Mouse (Mus musculus) embryonic stem cell, embryonic (primary cell): Measurements from ENCODE around the gene Hist1h3d.
"Not testable (repeated sequence)": the region's sequence is repeated elsewhere in the genome, so short reads cannot be mapped to it uniquely, and the experiment has no call there.

Experiments used
- CTCF ChIA-PET, 4 experiments: fragments of 300-600 bp in 2 of 4; fragments of 350-600 bp in 2 of 4; sonication (Branson Sonifier 250); formaldehyde crosslinking; loops; one replicate each; lab custom pipeline; 2022; ENCODE audit warnings: inconsistent platforms in 2 of 4; lab: Charles Lee
- POLR2A ChIA-PET, 4 experiments: fragments of 300-600 bp in 2 of 4; fragments of 350-600 bp in 2 of 4; sonication (Branson Sonifier 250); formaldehyde crosslinking; loops; one replicate each; lab custom pipeline; 2022; ENCODE audit warnings: antibody characterized with exemption in 4 of 4, inconsistent platforms in 1 of 4; lab: Charles Lee

Hist1h3d gene

GRCm38 (mm10) chr13:23551931-23552914 lies 23.3 kb upstream of the Hist1h3d start:
- ChIA-PET POLR2A (interaction anchor here (0.5 to 11.8 kb wide), 61 partner anchors 9 to 1515 kb away, joined by 3 to 692 read pairs (median 9); partner anchors contain the start of genes Hist1h2af (in 4 of the 4), Hist1h2bf (in 4 of the 4), Hist1h2ac (in 3 of the 4) and Hist1h2ad (in 3 of the 4)), CTCF (interaction anchor here in 1 of 4 experiments (1.2 kb wide), 1 partner anchor 145 kb away, joined by 3 read pairs; no protein-coding TSS in a partner anchor)

DNA sequence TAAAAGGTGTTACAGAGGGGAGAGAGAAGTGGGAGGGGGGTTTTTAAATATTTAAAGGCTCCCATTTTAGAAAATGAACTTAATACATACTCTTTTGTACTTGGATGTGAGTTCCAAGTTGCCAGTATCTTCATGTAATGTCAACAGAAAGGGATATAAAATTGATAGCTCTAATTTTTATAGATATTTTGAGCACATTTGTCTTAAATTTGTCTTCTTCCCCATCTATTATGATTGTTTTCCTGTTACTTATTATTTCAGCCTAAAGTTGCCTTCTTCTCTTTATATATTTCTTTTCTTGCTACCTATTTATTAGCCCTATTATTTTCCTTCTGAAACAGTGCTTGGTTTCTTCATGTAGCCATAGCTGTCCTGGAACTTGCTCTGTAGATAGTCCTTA lies 22.6 kb upstream of the Hist1h3d start, which contains the start of gene Hist1h1d:
Gene Hist1h1d (plus strand): TSS at position 301 of the 400 bp plus-strand sequence.
- POLR2A ChIA-PET = interaction anchor here in 3 of 4 experiments (1.0 to 11.8 kb wide), 21 partner anchors 11 to 1518 kb away, joined by 3 to 692 read pairs (median 88); partner anchors contain the start of genes Hist1h2ae (in 3 of the 3), Hist1h2bf (in 3 of the 3), Hist1h2bg (in 3 of the 3) and Hist1h2ad (in 2 of the 3)

GRCm38 (mm10) chr13:23554393-23554792 lies 21.2 kb upstream of the Hist1h3d start:
- ChIA-PET POLR2A (interaction anchor here (0.6 to 11.8 kb wide), 117 partner anchors 8 to 1834 kb away, joined by 3 to 692 read pairs (median 10); partner anchors contain the start of genes Hist1h2ae (in 4 of the 4), Hist1h2af (in 4 of the 4), Hist1h2bg (in 4 of the 4) and Hist1h2bh (in 4 of the 4)), CTCF (interaction anchor here in 1 of 4 experiments (0.7 to 2.6 kb wide), 2 partner anchors 130 to 153 kb away, joined by 3 to 10 read pairs; partner anchors contain the start of gene Abt1)

More for the DNA sequence above, 22.6 kb upstream of the Hist1h3d start, which contains the start of gene Hist1h1d:
- CTCF ChIA-PET = no interaction called here

DNA sequence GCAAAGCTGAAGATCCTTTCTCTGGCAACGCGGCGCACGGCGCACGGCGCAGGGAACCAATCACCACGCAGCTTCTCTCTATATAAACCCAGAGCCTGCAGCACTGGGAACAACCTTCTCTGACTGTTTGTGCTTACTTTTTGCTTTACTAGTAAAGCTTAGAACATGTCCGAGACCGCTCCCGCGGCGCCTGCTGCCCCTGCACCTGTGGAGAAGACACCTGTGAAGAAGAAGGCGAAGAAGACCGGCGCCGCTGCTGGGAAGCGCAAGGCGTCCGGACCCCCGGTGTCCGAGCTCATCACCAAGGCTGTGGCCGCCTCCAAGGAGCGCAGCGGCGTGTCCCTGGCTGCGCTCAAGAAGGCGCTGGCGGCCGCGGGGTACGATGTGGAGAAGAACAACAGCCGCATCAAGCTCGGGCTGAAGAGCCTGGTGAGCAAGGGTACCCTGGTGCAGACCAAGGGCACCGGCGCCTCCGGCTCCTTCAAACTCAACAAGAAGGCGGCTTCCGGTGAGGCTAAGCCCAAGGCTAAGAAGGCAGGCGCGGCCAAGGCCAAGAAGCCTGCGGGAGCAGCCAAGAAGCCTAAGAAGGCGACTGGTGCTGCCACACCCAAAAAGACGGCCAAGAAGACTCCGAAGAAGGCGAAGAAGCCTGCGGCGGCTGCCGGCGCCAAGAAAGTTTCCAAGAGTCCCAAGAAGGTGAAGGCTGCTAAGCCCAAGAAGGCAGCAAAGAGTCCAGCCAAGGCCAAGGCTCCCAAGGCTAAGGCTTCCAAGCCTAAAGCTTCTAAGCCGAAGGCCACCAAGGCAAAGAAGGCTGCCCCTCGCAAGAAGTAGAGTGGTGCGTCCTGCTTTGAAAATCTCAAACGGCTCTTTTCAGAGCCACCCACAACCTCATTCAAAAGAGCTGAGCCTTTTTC lies 20.4 kb upstream of the Hist1h3d start:
- POLR2A ChIA-PET = interaction anchor here (0.6 to 11.8 kb wide), 179 partner anchors 9 to 1835 kb away, joined by 3 to 692 read pairs (median 5); partner anchors contain the start of genes Hist1h1a (in 4 of the 4), Hist1h1e (in 4 of the 4), Hist1h2ae (in 4 of the 4) and Hist1h2af (in 4 of the 4)
- CTCF ChIA-PET = interaction anchor here in 1 of 4 experiments (0.7 to 2.6 kb wide), 3 partner anchors 43 to 154 kb away, joined by 3 to 10 read pairs (median 5); partner anchors contain the start of gene Abt1

- ChIA-PET POLR2A (interaction anchor here (0.5 to 11.8 kb wide), 142 partner anchors 8 to 1835 kb away, joined by 3 to 692 read pairs (median 6); partner anchors contain the start of genes Hist1h1a (in 4 of the 4), Hist1h1e (in 4 of the 4), Hist1h2ae (in 4 of the 4) and Hist1h2bg (in 4 of the 4)), CTCF (interaction anchor here in 1 of 4 experiments (1.0 to 2.6 kb wide), 2 partner anchors 42 to 131 kb away, joined by 5 to 10 read pairs; partner anchors contain the start of gene Abt1)
Observed at GRCm38 (mm10) chr13:23555839-23556416, 19.6 kb upstream of the Hist1h3d start.

DNA sequence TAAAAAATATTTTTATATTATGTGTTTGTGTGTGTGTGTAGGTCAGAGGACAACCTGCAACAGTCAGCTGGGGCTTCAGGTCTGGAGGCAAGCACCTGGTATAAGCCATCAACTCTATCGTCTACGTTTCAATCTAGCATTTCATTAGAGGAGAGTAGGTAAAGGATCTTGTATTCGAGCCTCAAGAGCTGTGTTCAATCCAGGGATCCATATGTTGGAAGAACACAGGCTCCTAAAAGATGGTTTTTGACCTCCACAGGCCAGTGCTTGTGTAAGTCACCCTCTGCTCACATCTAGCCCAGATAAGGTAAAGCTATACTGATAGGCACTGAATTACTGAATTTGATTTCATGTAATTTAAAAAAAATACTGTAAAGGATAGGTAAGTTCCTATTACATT lies 18.7 kb upstream of the Hist1h3d start:
- ChIA-PET CTCF (interaction anchor here in 1 of 4 experiments (1.1 kb wide), 1 partner anchor 16 kb away, joined by 3 read pairs; no protein-coding TSS in a partner anchor), POLR2A (interaction anchor here (0.5 to 11.8 kb wide), 58 partner anchors 7 to 1803 kb away, joined by 3 to 692 read pairs (median 20); partner anchors contain the start of genes Hist1h2ae (in 4 of the 4), Hist1h2bg (in 4 of the 4), Hist1h1c (in 3 of the 4) and Hist1h2ac (in 3 of the 4))

DNA sequence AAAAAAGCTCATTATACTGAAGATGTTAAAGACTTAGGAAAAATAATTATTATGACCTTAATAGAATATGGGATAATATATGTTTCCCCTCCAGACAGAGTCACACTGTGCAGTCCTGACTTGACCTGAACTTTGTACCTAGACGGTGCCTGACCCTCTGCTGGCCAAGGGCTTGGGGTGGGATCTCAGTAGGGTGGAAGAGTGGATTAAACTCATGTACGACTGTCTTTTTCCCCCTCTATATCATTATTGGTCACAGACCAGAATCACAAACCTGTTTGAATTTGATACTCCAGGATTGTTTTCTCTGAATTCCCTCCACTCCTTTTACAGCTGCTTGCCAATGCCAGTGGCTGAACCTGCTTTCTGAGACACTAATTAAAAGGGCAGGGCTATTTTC lies 14.9 kb upstream of the Hist1h3d start:
- ChIA-PET POLR2A (interaction anchor here (0.6 to 9.9 kb wide), 30 partner anchors 8 to 254 kb away, joined by 3 to 217 read pairs (median 7); partner anchors contain the start of genes Hist1h2ae (in 4 of the 4), Hist1h2bg (in 4 of the 4), Hist1h4f (in 4 of the 4) and Hist1h2ad (in 2 of the 4)), CTCF (interaction anchor here in 1 of 4 experiments (0.6 kb wide), 1 partner anchor 813 kb away, joined by 3 read pairs; no protein-coding TSS in a partner anchor)

- CTCF ChIA-PET = not testable (repeated sequence)
- POLR2A ChIA-PET = interaction anchor here (0.6 to 9.9 kb wide), 39 partner anchors 9 to 1883 kb away, joined by 3 to 217 read pairs (median 7); partner anchors contain the start of genes Hist1h2ae (in 4 of the 4), Hist1h2bg (in 4 of the 4), Hist1h4d (in 3 of the 4) and Hist1h4f (in 3 of the 4)
Observed at GRCm38 (mm10) chr13:23561531-23561882, 14.1 kb upstream of the Hist1h3d start.

DNA sequence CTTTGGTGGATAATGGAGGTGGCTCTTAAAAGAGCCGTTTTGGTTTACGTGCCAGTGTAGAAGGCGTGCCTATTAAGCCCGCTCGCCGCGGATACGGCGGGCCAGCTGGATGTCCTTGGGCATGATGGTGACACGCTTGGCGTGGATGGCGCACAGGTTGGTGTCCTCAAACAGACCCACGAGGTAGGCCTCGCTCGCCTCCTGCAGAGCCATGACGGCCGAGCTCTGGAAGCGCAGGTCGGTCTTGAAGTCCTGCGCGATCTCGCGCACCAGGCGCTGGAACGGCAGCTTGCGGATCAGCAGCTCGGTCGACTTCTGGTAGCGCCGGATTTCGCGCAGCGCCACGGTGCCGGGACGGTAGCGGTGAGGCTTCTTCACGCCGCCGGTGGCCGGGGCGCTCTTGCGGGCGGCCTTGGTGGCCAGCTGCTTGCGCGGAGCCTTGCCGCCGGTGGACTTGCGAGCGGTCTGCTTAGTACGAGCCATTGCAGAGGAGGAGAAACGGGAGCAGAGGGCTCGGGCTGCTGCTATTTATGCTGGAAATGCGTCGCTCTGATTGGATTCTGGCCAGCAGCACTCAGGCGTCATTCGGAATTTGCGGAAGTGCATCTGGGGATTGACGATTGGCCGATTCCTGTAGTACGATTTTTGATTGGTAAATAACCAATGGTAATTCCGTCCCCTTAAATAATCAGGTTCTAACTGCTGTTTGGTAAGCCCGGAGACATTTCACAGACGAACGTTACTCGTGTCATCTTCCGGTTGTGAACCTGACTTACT lies 13.5 kb upstream of the Hist1h3d start, which contains the start of gene Hist1h3e:
Gene Hist1h3e (minus strand): TSS at position 487 of the 777 bp plus-strand sequence.
- ChIA-PET POLR2A (interaction anchor here (0.6 to 9.9 kb wide), 41 partner anchors 9 to 1527 kb away, joined by 3 to 217 read pairs (median 7); partner anchors contain the start of genes Hist1h2ae (in 4 of the 4), Hist1h2bg (in 4 of the 4), Hist1h2bc (in 3 of the 4) and Hist1h4d (in 3 of the 4)), CTCF (interaction anchor here in 1 of 4 experiments (0.7 kb wide), 1 partner anchor 269 kb away, joined by 3 read pairs; no protein-coding TSS in a partner anchor)

DNA sequence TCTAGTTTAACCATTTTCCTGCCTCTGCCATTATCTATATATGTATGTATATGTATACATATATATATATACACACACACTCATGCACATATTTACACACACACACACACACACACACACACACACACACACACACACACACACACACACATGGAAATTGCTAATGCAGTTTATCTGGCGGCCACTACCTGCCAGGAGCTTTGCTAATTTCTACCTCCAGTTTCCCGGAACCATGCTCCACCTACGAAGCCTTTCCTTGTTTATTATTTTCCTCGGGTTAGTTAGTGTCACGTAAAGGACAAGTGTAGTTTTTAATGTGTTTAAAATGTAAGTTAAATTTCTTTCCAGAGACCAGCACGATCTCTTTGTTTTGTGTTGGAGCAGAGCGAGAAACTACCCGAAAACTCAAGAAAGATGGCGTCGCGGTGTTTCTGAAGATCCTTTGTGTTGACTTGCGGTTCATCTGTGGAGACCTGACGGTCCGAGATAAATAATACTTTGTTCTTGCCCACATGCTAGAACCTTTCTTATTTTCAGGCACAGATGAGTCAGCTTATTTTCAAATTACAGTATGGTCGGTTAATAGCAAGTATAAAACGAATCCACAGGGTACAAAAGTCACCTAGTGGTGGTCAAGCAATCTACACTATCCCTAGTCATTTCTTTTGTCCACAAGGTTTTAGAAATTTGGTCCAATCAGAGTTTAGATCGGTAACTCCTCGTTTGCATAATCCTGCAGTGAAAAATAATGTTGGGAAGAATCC lies 12.7 kb upstream of the Hist1h3d start:
- ChIA-PET CTCF (interaction anchor here in 2 of 4 experiments (0.6 to 0.7 kb wide), 2 partner anchors 270 to 1594 kb away, joined by 3 to 4 read pairs; no protein-coding TSS in a partner anchor), POLR2A (interaction anchor here (0.6 to 9.9 kb wide), 48 partner anchors 8 to 1604 kb away, joined by 3 to 217 read pairs (median 5); partner anchors contain the start of genes Hist1h2ae (in 4 of the 4), Hist1h2bg (in 4 of the 4), Hist1h2bc (in 3 of the 4) and Hist1h2bf (in 3 of the 4))

DNA sequence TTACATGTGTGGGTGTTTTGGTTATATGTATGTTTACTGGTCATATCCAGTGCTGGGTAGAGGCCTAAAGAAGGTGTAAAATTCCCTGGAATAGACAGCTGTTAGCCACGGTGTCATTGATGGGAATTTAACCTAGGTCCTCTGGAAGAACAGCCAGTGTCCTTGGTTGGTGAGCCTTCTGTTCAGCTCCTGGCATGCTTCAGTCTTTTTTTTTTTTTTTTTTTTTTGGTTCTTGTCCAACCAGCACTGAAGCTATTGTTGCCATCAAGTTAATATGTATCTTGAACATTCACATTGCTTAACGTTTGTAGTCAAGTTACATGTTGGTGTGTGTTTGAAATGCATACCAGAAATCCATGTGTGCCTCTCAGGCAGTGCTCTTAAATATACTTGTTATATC lies 11.1 kb upstream of the Hist1h3d start:
- CTCF ChIA-PET = interaction anchor here in 1 of 4 experiments (0.6 kb wide), 2 partner anchors 34 to 1522 kb away, joined by 5 read pairs; no protein-coding TSS in a partner anchor
- POLR2A ChIA-PET = interaction anchor here in 3 of 4 experiments (0.6 to 9.9 kb wide), 34 partner anchors 8 to 1847 kb away, joined by 3 to 217 read pairs (median 6); partner anchors contain the start of genes Hist1h4d (in 3 of the 3), Hist1h2ac (in 2 of the 3), Hist1h2ad (in 2 of the 3) and Hist1h2ae (in 2 of the 3)

DNA sequence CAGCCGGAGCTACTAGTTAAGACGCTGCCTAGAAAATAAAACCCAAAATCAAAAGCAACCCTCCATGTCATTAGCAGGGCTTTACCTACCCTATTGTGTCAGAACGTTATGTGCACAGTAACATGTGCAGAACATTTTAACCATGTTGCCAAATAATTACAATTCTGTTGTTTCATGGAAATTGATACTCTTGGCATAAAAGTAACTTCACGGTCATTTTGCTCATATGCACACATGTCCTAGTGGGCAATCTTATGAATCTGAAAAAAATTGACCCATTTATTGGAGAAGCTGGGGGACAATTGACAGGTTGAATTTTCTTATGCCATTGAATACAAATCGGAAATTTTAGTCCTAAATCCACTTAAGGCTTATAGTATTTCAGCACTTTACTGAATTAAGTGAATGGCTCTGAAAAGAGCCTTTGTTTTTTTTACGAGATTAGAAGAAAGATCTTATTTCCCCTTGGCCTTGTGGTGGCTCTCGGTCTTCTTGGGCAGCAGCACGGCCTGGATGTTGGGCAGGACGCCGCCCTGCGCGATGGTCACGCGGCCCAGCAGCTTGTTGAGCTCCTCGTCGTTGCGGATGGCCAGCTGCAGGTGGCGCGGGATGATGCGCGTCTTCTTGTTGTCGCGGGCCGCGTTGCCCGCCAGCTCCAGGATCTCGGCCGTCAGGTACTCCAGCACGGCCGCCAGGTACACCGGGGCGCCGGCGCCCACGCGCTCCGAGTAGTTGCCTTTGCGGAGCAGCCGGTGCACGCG lies 5.1 kb upstream of the Hist1h3d start:
- CTCF ChIA-PET = interaction anchor here in 1 of 4 experiments (0.6 kb wide), 1 partner anchor 47 kb away, joined by 15 read pairs; no protein-coding TSS in a partner anchor
- POLR2A ChIA-PET = interaction anchor here (0.6 to 22.3 kb wide), 121 partner anchors 8 to 1854 kb away, joined by 3 to 794 read pairs (median 6); partner anchors contain the start of genes Hist1h3e (in 4 of the 4), Hist1h4d (in 4 of the 4), Hist1h1a (in 3 of the 4) and Hist1h1c (in 3 of the 4)

GRCm38 (mm10) chr13:23571022-23571503 lies 4.5 kb upstream of the Hist1h3d start, which contains the start of the genes Hist1h2ae and Hist1h2bg:
TSS of gene Hist1h2ae (minus strand) at chr13:23571220.
TSS of gene Hist1h2bg (plus strand) at chr13:23571396.
- ChIA-PET CTCF (interaction anchor here in 1 of 4 experiments (0.6 kb wide), 1 partner anchor 37 kb away, joined by 3 read pairs; no protein-coding TSS in a partner anchor), POLR2A (interaction anchor here (0.6 to 22.3 kb wide), 131 partner anchors 8 to 1855 kb away, joined by 3 to 794 read pairs (median 6); partner anchors contain the start of genes Hist1h2ac (in 4 of the 4), Hist1h2bc (in 4 of the 4), Hist1h3e (in 4 of the 4) and Hist1h4d (in 4 of the 4))
